Mouse (Mus musculus): ENCODE measurements around the gene Tbrg4.

Tbrg4 gene

DNA sequence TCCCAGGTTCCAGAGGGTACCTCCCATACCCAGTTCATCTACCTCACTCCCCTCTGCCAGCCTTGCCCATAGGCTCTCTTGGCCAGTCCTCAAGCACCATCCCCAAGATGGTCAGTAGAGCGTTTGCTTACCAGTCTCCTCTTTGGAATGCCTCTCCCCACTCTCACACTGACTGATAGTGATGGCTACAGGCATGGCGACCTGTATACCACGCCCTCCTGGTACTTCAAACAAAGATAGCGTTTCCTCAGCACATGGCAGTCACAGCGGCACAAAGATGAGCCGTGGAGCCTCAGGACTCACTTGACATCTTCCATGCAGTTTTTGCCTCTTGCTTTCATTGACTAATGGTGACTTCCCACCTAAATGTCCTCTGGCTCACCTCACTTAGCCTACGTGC, 36.0 kb downstream of the Tbrg4 start:
- no peak for DNase-seq

DNA sequence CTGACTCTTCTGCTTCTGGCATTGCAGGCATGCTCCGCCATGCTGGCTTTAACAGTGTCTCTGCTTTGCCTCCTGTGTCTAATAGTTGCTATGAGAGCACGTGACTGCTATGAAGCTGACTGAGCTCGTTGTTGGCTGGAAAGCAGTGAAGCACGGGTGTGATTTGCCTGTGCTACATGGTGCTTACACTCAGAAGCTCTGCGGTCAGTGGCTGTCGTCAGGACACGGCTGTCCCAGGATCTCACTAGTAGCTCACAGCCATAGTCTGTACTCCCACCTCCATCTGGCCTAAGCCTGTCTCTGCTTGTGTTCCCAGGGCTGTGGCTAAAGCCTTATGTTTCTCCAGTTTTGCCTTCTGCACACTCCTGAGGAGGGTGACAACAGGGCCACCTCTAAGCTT, 37.6 kb downstream of the Tbrg4 start:
- DNase-seq = no peak

DNA sequence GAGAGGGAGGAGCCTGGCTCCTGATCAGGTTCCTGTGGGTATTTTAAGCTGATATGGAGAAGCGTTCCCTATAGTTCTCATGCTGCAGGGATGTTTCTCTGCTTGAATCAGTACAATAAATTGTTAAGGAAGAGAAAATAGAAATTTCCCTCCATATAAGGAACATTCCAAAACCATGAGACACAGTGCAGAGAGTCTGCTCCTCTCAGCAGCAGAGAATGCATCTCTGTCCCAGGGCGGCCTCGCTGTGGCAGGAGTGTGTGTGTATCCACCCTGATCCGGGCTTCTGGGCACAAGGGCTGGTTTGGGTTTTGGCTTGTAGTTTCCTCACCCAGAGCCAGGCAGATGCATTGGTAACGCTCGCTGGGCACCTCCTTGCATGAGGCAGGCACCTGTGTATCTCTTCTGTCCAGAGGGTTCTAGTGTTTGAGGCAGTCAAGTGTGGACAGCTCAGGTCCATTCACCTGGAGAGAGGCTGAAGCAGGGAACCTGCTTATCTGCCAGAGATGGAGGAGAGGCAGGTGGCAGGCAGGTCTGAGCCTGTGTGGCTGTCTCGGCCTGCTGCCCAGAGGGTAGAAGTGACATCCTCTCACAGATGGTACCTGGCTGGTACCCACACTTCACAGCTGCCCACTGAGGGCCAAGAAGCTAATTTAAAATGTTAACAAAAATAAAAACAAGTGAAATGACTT, 38.5 kb downstream of the Tbrg4 start:
- no peak for DNase-seq

DNA sequence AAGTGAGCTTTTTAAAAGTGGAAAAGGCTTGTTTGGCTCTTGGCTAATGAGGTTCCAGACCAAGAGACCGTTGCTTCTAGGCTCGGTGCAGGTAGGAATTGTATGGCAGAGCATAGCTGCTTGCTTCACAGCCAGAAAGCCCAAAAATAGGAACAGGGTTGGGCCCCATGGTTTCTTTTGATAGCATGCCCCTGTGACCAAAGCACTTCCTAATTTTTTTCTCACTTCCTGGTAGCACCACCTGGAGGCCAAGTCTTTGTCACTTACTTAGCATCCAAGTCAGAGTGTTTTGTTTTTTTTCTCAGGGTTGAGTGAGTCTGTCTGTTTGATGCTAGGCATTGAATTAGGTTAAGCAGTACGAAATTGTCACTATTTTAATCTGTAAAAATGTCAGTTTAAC, 39.2 kb downstream of the Tbrg4 start:
- no peak for DNase-seq

DNA sequence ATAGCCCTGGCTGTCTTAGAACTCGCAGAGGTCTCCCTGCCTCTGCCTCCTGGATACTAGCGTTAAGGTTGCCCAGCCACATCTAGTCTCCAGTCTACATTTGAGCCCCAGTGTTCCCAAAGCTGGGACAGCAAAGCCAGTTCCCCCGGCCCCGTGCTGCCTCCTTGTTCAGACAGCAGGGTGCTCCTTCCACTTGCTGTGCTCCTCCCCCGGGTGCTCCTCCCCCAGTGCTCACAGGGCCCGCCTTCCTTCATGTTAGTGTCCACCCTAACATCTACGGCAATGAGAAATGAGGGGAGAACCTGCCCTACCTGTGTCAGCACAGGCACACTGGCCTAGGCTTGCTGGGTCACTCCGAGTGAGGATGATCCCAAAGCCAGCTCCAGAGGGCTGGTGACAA, 40.1 kb downstream of the Tbrg4 start:
- DNase-seq = no peak

DNA sequence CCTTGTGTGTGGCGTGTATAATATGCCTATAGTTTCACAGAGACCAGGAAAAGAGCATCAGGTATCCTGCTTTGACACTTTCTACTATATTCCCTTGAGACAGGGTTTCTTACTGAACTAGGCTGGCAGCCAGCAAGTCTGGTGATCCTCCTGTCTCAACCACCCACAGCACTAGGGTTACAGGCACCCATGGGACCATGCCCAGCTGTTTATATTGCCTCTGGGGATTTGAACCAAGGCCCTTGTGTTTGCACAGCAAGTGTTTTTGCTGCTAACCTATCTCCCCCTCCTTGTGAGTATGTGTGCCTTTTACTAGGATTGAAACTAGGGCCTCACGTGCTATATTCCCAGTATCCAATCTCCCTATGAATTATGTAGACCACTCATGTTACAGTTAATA, 44.3 kb downstream of the Tbrg4 start:
- no peak for DNase-seq

DNA sequence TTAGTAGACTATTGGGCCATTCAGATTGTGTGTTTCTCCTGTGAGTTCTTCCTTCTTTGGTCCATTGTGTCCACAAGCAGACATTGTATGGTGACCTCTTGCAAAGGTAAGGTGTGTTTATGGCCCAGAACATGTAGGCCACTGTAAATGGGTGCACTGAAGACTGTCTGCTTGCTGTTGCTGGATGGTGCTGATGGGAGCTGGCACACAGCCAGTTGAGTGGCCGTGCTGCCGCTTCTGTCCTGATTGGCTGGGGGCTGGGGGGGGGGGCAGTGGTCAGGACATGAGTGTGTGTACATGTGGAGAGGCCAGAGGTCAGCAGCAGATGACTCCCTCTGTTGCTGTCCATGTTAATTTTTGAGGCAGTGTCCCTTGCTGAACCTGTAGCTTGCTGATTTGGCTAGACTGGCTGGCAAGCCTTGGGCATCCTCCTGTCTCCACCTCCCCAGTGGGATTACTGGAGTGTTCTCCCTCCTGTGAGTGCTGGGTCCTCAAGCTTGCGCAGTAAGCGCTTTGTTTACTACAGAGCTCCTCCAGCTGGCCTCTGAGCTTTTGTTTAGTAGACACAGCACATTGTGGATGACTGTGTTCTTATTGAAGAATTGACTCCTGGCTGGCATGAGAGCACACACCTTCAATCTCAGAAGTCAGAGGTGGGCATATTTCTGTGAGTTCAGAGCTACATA, 45.7 kb downstream of the Tbrg4 start:
- DNase-seq = no peak

DNA sequence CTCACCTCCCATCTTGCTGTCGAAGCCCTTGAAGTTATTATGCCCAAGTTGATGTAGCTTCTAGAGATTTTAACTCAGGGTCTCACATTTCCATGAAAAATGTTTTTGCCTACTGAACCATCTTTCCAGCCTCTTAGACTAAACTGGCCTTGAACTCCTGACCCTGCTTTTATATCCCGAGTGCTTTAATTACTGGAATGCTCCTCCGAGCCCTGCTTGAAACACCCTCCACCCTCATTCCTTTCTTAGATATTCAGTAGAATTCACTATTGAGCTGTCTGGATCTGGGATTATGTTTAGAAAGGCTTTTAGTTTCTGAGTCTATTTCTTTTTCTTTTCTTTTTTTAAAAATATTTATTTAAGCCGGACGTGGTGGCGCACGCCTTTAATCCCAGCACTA, 46.5 kb downstream of the Tbrg4 start:
- no peak for DNase-seq

DNA sequence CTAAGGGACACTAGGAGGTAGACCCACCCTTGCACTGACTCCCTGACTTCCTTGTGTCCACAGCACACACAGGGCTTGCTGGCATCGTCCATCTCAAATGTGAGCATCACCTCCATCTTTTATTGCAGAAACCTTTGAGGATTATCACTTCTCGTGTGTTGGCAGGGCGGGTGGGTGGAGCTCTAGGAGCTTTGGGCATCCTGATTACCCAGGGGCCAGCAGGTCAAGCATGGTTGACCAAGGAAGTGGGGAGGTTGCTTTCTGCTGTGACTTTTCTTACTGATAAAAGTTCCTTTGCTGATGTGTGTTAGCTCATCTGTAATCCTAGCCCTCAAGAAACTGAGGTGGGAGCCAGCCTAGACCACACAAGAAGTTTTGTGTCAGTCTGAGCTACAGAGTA, 49.7 kb downstream of the Tbrg4 start:
- no peak for DNase-seq

DNA sequence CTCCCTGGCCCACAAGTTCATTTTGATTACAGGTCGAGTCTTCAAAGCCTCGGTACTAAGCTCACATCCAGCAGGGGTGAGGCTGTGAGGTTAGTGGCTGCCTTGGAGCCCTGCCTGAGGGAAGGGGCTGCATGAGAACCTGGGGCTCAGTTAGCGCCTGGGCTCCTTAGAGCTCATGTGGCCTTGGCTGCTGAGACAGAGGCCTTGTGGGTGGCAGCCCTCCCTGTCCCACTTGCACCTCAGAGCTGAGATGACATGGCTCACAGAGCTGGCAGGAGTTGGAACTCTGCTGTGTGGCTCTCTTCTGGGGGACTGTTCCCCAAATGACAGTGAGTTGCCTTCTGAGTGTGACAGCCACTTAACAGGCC, 56.5 kb downstream of the Tbrg4 start:
- no peak for DNase-seq

DNA sequence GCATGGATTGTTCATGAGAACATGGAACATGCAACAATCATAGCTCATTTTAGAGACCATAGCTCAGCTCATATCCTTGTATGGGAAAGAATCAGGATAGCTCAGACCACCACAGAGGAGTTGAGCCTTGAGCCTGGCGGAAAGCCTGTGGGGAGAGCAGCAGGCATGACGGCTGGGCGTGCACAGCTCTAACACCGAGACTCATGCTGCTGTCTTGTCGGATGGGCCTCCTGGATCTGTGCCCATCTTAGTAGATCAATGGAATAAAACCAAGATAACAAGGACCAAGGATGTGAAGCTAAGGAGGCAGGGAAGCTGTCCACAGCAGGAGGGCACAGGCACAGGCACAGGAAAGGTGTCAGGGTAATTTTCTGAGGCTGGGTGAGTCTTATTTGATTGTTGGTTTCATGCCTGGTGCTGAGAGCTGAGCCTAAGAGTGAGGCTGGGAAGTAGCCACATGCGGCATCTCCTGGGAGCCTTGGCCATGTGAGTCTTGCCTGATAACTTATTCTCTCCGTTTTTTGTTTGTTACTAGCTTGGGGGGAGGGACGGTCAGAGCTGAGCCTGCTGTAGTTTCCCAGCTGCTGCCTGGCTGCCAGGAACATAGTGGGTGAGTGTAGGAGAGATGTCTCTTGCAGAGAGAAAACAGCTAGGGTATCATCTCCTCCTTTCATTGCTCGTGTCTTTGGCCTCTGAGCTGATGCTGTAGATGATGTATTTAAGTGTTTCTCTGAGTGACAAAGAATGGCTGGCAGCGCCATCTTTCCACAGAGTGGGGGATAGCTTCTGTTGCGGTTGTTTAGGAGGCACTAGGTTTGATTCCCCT, 57.1 kb downstream of the Tbrg4 start:
- DNase-seq = no peak

DNA sequence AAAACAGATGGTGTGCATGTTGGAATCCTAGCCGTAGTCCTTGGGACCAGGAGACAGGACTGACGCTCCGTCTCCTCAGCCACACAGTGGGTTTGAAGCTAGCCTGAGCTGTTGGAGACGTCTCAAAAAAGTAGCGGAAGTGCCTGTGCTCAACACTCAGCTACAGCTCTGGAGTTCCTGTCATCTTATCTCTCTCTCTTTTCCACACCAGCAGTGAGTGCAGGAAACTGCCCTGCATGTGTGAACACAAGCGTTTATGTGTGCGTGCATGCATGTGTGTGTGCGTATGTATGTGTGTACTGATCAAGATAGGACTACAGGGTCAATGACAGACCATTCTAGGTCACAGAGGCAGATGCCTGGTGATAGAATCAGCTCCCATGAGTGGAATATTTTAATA, 57.9 kb downstream of the Tbrg4 start:
- no peak for DNase-seq

DNA sequence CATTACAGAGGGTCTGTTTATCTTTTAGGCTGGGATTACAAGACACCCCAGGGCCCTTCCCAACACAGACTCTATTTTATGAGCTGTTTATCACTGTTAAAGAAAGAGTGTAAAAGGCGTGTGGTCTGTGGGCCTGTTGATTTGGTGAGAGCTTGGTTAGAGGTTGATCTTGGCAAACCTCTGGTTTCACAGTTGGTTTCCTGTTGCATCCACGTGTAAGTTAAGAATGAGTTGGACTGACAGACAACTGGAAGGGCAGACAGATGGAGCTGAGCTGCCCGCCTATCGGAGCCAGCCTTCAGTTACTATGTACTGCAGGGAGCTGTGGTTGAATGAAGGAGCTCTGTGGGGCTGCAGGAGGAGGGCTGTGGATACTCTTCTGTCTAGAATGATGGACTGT, 59.4 kb downstream of the Tbrg4 start:
- DNase-seq = no peak
